Mouse (Mus musculus): ENCODE data around the gene Chst4.

Chst4 gene

GRCm38 (mm10) chr8:110006312-110007023 lies 33.1 kb downstream of the Chst4 start:
- DNase-seq (ENCODE audit: low spot score in 2 of 2): no peak

DNA sequence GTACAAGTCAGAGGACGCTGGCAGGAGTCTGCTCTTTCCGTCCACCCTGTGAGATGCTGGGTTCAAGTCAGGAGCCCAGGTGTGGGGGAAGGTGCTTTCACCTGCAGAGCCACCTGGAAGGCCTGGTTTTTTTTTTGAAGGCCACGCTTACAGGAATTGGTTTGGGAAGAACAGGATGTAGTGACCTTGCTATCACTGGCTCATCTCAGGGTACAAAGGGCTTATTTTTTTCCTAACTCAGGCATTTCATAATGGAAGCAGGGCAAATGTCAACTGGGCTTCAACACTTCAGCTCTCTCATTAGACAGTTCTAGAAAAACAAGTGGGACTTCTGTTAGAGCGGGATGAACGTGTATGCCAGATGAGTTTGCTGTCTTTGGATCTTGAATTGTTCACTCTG lies 35.2 kb downstream of the Chst4 start:
- no peak for DNase-seq (ENCODE audit: low spot score in 2 of 2)

DNA sequence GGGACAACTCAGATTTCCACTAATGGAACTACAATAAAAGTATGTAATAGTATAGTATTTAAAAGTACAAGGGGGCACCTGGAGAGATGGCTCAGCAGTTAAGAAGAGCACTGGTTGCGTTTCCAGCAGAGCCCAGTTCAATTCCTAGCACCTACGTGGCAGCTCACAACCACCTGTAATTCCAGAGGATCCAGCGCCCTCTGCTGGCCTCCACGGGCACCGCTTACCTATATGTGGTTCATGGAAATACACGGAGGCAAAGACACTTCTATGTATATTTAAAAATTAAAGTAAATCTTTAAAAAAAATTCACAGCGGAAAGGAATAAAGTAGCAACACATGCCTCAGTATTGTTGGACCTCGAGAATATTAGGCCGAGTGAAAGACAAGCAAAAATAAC lies 36.6 kb downstream of the Chst4 start:
- no peak for DNase-seq (ENCODE audit: low spot score in 2 of 2)

- DNase-seq (ENCODE audit: low spot score in 2 of 2): no peak
Observed at GRCm38 (mm10) chr8:109999974-110000373, 39.6 kb downstream of the Chst4 start.

GRCm38 (mm10) chr8:109998066-109998465 lies 41.5 kb downstream of the Chst4 start:
- no peak for DNase-seq (ENCODE audit: low spot score in 2 of 2)

DNA sequence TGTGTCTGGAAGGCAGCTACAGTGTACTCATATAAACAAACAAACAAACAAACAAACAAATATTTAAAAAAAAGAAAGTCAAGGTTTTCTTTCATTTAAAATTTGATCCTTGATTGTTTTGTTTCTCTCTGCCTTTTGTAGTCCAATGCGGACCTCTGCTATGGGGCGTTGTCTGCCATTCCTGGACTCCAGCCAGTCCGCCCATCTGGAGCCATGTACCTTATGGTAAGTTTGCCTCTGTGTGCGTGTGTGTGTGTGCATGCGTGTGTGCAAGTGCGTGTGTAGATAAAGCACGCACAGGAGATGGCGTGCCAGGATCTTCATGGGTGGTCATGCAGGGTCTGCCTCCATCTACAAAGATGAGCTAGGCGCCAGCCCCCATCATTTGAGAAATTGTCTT lies 42.2 kb downstream of the Chst4 start:
- DNase-seq (ENCODE audit: low spot score in 2 of 2): no peak

DNA sequence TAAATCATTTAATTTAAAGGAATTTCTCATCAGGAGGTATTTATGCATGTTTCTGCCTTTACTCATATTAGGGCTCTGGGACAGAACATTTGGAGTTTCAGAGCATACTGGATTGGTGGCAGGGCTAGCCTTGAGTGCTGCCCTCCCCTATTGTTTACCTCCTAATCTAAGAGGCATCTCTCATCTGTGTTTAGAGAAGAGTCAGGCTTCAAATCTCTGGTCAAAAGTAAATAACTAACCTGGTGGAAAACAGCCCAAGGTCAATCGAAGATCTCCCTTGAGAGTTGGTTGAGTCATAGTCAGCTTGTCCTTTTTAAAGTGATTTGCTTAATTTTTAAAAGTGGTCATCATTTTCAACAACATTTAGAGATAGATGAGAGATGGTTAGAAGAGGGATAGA lies 46.6 kb downstream of the Chst4 start:
- DNase-seq (ENCODE audit: low spot score in 2 of 2): no peak

DNA sequence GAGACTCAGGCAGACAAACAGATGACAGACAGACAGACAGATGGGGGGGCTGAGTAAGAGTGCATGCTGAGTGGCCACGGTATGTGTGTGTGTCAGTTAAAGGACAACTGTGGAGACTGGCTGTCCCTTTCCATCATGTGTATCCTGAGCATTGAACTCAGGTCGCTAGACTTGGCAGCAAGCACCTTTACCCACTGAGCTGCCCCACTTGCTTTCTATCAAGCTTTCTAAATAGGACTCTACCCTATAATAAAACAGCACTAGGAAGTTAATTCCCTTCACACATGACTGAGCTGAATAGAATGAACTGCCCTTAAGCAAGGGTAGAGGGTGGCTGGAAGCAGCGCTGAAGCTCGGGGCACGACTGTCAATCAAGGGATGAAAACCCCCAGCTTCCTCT lies 47.4 kb downstream of the Chst4 start:
- DNase-seq (ENCODE audit: low spot score in 2 of 2): no peak

GRCm38 (mm10) chr8:109990224-109990623 lies 49.3 kb downstream of the Chst4 start, which contains the start of gene Tat:
Gene Tat, plus strand, starts transcription at chr8:109990437.
- DNase-seq (ENCODE audit: low spot score in 2 of 2): no peak

- no peak for DNase-seq (ENCODE audit: low spot score in 2 of 2)
Observed at GRCm38 (mm10) chr8:109989151-109989550, 50.4 kb downstream of the Chst4 start.

GRCm38 (mm10) chr8:109987776-109988175 lies 51.8 kb downstream of the Chst4 start:
- DNase-seq (ENCODE audit: low spot score in 2 of 2): no peak

DNA sequence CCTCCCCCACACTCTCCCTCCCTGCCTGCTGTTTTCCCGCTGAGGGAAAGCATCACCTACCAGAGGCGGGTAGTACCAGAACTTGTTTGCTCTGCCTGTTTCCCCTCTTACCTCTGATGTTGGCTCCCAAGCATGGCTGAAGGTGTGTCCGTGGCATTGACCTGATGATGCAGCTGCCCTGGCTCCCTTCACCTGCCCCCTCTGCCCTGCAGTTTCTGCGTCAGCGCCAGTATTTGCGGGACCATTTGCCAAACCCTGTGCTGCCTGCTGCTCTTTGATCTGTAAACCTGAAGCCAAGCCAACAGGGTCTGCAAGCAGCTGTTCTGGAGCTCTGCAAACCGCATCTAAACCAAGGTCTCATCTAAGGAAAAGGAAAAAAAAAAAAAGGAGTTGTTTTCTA lies 53.2 kb downstream of the Chst4 start:
- no peak for DNase-seq (ENCODE audit: low spot score in 2 of 2)

DNA sequence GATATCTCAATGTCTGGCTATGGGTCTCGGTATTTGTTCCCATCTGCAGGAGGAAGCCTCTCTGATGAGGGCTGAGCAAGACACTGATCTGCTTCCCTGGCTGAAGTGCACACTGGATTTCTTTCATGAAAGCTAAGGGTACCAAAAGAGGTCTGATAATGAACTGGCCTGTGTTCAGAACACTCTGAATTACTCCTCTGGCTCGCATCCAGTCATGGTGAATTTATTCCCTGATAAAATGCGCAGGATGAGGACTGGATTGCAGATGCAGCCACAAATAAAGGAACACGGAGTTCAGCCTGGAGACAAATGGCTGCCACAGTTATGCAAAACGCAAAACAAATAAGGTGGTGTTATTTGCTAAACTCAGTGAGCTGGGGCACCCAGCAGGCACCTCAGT lies 55.6 kb downstream of the Chst4 start:
- no peak for DNase-seq (ENCODE audit: low spot score in 2 of 2)

DNA sequence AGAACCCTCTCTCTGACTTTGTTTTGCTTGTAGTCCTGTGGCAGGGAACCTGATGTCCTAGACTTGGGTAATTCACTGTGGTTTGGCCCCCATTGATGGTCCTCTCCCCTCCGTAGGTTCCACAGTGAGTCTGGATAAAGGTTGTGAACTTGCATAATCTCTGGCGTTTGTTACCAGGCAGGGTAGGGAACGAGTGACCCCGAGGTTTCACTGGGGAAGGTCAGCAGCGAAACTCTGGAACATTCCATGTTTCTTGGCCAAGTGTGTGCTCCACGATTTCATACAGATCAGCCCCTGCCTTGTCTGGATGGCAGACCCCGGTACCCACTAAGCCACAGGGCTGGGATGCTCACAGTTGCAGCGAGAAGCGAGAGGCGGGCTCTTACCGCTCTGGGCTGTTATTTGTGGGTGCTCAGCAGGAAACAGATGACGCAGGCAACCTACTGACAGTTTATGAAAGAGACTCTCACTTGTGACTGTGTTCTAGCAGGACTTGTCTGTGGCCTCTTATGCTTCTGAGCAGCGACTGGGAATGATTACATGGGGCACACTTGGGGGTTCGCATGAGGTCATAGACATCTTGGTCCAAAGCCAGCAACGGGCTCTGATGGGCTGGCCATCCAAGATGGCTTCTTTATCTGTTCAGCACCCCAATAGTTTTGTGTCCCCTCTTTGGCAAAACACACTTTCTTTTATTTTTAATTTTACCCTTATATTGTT lies 57.0 kb downstream of the Chst4 start:
- DNase-seq (ENCODE audit: low spot score in 2 of 2): no peak

- DNase-seq (ENCODE audit: low spot score in 2 of 2): no peak
Observed at GRCm38 (mm10) chr8:109979339-109979738, 60.2 kb downstream of the Chst4 start.
